Mouse (Mus musculus) CH12.LX (cell line): ENCODE data around the gene Cxcr6. TPM values are rescaled to one million over a fixed set of nuclear protein-coding genes. Genes with fewer than 3 reads are reported as not detected.

ENCODE experiments used
- DNase-seq: peaks from one replicate; pipeline ENCODE4 v3.0.0-alpha.2; 2013; ENCODE audit errors: extremely low read depth
- H3K27ac ChIP-seq: 2 replicates; pipeline ENCODE4 v1.5.1; 2012; ENCODE audit warnings: low read depth, mild to moderate bottlenecking, control low read depth, moderate library complexity; ENCODE audit not compliant: insufficient read depth
- H3K27me3 ChIP-seq: replicated peaks from 2 replicates; pipeline ENCODE3; 2012; ENCODE audit warnings: inconsistent platforms
- H3K36me3 ChIP-seq, 2 experiments: replicated peaks in 1 of 2; 2 replicates each; pipeline versions ENCODE3 to v1.6.1; 2012; ENCODE audit warnings: inconsistent platforms in 1 of 2, low read length in 1 of 2, mild to moderate bottlenecking in 1 of 2, mixed read lengths in 1 of 2, moderate library complexity in 1 of 2; ENCODE audit not compliant: control insufficient read depth in 1 of 2, insufficient read depth in 1 of 2
- H3K4me1 ChIP-seq, 2 experiments: 2 replicates each; pipeline ENCODE4 v1.6.1; 2012; ENCODE audit warnings: inconsistent platforms in 1 of 2, moderate library complexity in 1 of 2; ENCODE audit not compliant: insufficient read depth in 2 of 2, control insufficient read depth in 1 of 2
- H3K4me2 ChIP-seq: 2 replicates; pipeline ENCODE4 v1.6.1; 2012; ENCODE audit warnings: low read depth, mild to moderate bottlenecking, control low read depth; ENCODE audit not compliant: poor library complexity, insufficient read depth, severe bottlenecking
- H3K4me3 ChIP-seq, 3 experiments: fragments of 150-350 bp in 1 of 3; sonication (generic) in 1 of 3; replicated peaks in 1 of 3; 2 replicates each; pipeline versions ENCODE3 to v1.5.1; 2011 to 2012; ENCODE audit warnings: low read depth in 2 of 3, low read length in 2 of 3, mild to moderate bottlenecking in 2 of 3, moderate library complexity in 2 of 3, control low read depth in 1 of 3, improper control_type of control experiment in 1 of 3, inconsistent platforms in 1 of 3, mixed read lengths in 1 of 3; ENCODE audit not compliant: poor library complexity in 1 of 3
- H3K79me2 ChIP-seq: replicated peaks from 2 replicates; pipeline ENCODE4 v1.6.1; 2012; ENCODE audit warnings: mild to moderate bottlenecking, moderate library complexity; ENCODE audit not compliant: control insufficient read depth, poor library complexity, insufficient read depth, severe bottlenecking; ENCODE audit errors: extremely low read depth
- H3K9ac ChIP-seq: 2 replicates; pipeline ENCODE4 v1.6.1; 2012; ENCODE audit warnings: low read depth, mild to moderate bottlenecking, control low read depth, moderate library complexity; ENCODE audit not compliant: insufficient read depth
- H3K9me3 ChIP-seq: replicated peaks from 2 replicates; pipeline ENCODE3; 2012; ENCODE audit warnings: low read length, inconsistent platforms, mixed read lengths
- BHLHE40 ChIP-seq: IDR thresholded peaks from 2 replicates; pipeline ENCODE4 v1.6.1; 2011; ENCODE audit warnings: mild to moderate bottlenecking, low read depth, low read length, improper control_type of control experiment
- CHD1 ChIP-seq: IDR thresholded peaks from 2 replicates; pipeline ENCODE4 v1.6.1; 2012; ENCODE audit warnings: low read depth, low read length, improper control_type of control experiment, inconsistent platforms
- CHD2 ChIP-seq: IDR thresholded peaks from 2 replicates; pipeline ENCODE4 v1.6.1; 2011; ENCODE audit warnings: low read length, improper control_type of control experiment
- CTCF ChIP-seq, 2 experiments: IDR thresholded peaks in 1 of 2; conservative IDR thresholded peaks in 1 of 2; 2 replicates each; pipeline ENCODE4 v1.5.1; 2011 to 2012; ENCODE audit warnings: low read depth in 2 of 2, low read length in 2 of 2, improper control_type of control experiment in 1 of 2, inconsistent platforms in 1 of 2, mild to moderate bottlenecking in 1 of 2, moderate library complexity in 1 of 2
- E2F4 ChIP-seq: IDR thresholded peaks from 2 replicates; pipeline ENCODE4 v1.6.1; 2011; ENCODE audit warnings: low read depth, low read length, improper control_type of control experiment; ENCODE audit not compliant: insufficient replicate concordance
- ELF1 ChIP-seq: IDR thresholded peaks from 2 replicates; pipeline ENCODE4 v1.6.1; 2014; ENCODE audit warnings: low read depth, mild to moderate bottlenecking, inconsistent platforms, low read length, improper control_type of control experiment
- EP300 ChIP-seq: IDR thresholded peaks from 2 replicates; pipeline ENCODE4 v1.6.1; 2011; ENCODE audit warnings: low read length, improper control_type of control experiment
- GABPA ChIP-seq: IDR thresholded peaks from 2 replicates; pipeline ENCODE4 v1.6.1; 2012; ENCODE audit warnings: low read depth, low read length, improper control_type of control experiment, inconsistent platforms; ENCODE audit not compliant: insufficient replicate concordance
- HCFC1 ChIP-seq: IDR thresholded peaks from 2 replicates; pipeline ENCODE4 v1.6.1; 2012; ENCODE audit warnings: low read depth, mild to moderate bottlenecking, inconsistent platforms, low read length, improper control_type of control experiment
- IRF4 ChIP-seq: IDR thresholded peaks from 2 replicates; pipeline ENCODE4 v1.6.1; 2014; ENCODE audit warnings: low read depth, mild to moderate bottlenecking, inconsistent platforms, low read length, improper control_type of control experiment
- JUND ChIP-seq: conservative IDR thresholded peaks from 2 replicates; pipeline ENCODE4 v1.6.1; 2011; ENCODE audit warnings: low read depth, low read length, improper control_type of control experiment
- MAFK ChIP-seq: IDR thresholded peaks from 2 replicates; pipeline ENCODE4 v1.6.1; 2011; ENCODE audit warnings: low read length, improper control_type of control experiment; ENCODE audit not compliant: insufficient replicate concordance
- MAX ChIP-seq: IDR thresholded peaks from 2 replicates; pipeline ENCODE4 v1.6.1; 2011; ENCODE audit warnings: low read length, improper control_type of control experiment
- MAZ ChIP-seq: IDR thresholded peaks from 2 replicates; pipeline ENCODE4 v1.6.1; 2012; ENCODE audit warnings: low read depth, mild to moderate bottlenecking, inconsistent platforms, low read length, improper control_type of control experiment, moderate library complexity
- MEF2A ChIP-seq: IDR thresholded peaks from 2 replicates; pipeline ENCODE4 v1.6.1; 2014; ENCODE audit warnings: low read depth, mild to moderate bottlenecking, inconsistent platforms, low read length, improper control_type of control experiment, borderline replicate concordance
- MXI1 ChIP-seq: IDR thresholded peaks from 2 replicates; pipeline ENCODE4 v1.6.1; 2011; ENCODE audit warnings: mild to moderate bottlenecking, low read depth, low read length, improper control_type of control experiment
- NELFE ChIP-seq: IDR thresholded peaks from 2 replicates; pipeline ENCODE4 v1.6.1; 2011; ENCODE audit warnings: low read depth, low read length, improper control_type of control experiment
- NRF1 ChIP-seq: IDR thresholded peaks from 2 replicates; pipeline ENCODE4 v1.6.1; 2014; ENCODE audit warnings: low read depth, mild to moderate bottlenecking, inconsistent platforms, low read length, improper control_type of control experiment, moderate library complexity
- PAX5 ChIP-seq: IDR thresholded peaks from 2 replicates; pipeline ENCODE4 v1.6.1; 2012; ENCODE audit warnings: low read length, inconsistent platforms, mixed read lengths
- POLR2A ChIP-seq: IDR thresholded peaks from 2 replicates; pipeline ENCODE4 v1.6.1; 2011; ENCODE audit warnings: low read depth, mild to moderate bottlenecking, improper control_type of control experiment, low read length
- POLR2AphosphoS2 ChIP-seq: IDR thresholded peaks from 2 replicates; pipeline ENCODE4 v1.6.1; 2011; ENCODE audit warnings: low read depth, low read length, improper control_type of control experiment
- RAD21 ChIP-seq: IDR thresholded peaks from 2 replicates; pipeline ENCODE4 v1.6.1; 2011; ENCODE audit warnings: low read depth, mild to moderate bottlenecking, low read length, improper control_type of control experiment, moderate library complexity
- RCOR1 ChIP-seq: conservative IDR thresholded peaks from 2 replicates; pipeline ENCODE4 v1.6.1; 2012; ENCODE audit warnings: low read depth, mild to moderate bottlenecking, inconsistent platforms, low read length, improper control_type of control experiment
- SIN3A ChIP-seq: IDR thresholded peaks from 2 replicates; pipeline ENCODE4 v1.6.1; 2012; ENCODE audit warnings: low read length, improper control_type of control experiment, inconsistent platforms
- SMC3 ChIP-seq: IDR thresholded peaks from 2 replicates; pipeline ENCODE4 v1.6.1; 2011; ENCODE audit warnings: low read depth, low read length, improper control_type of control experiment
- TBP ChIP-seq: conservative IDR thresholded peaks from 2 replicates; pipeline ENCODE4 v1.6.1; 2011; ENCODE audit warnings: low read depth, low read length, improper control_type of control experiment
- TCF12 ChIP-seq: IDR thresholded peaks from 2 replicates; pipeline ENCODE4 v1.6.1; 2014; ENCODE audit warnings: low read depth, mild to moderate bottlenecking, inconsistent platforms, low read length, improper control_type of control experiment
- UBTF ChIP-seq: IDR thresholded peaks from 2 replicates; pipeline ENCODE4 v1.6.1; 2012; ENCODE audit warnings: low read depth, mild to moderate bottlenecking, inconsistent platforms, low read length, improper control_type of control experiment, moderate library complexity
- USF2 ChIP-seq: conservative IDR thresholded peaks from 2 replicates; pipeline ENCODE4 v1.6.1; 2011; ENCODE audit warnings: low read depth, low read length, improper control_type of control experiment
- ZC3H11A ChIP-seq: IDR thresholded peaks from 2 replicates; pipeline ENCODE4 v1.6.1; 2012; ENCODE audit warnings: low read depth, mild to moderate bottlenecking, inconsistent platforms, low read length, improper control_type of control experiment
- ZKSCAN1 ChIP-seq: IDR thresholded peaks from 2 replicates; pipeline ENCODE4 v1.6.1; 2012; ENCODE audit warnings: low read depth, inconsistent platforms, low read length, improper control_type of control experiment, borderline replicate concordance
- ZNF384 ChIP-seq: IDR thresholded peaks from 2 replicates; pipeline ENCODE4 v1.6.1; 2012; ENCODE audit warnings: low read depth, low read length, improper control_type of control experiment, inconsistent platforms
- dilution Hi-C: fragments of 300-500 bp; cut with MboI; formaldehyde crosslinking; loops from 2 replicates; pipeline ENCODE4 v1.14.3; 2020; ENCODE audit warnings: low sequenced_read_pairs; ENCODE audit not compliant: extremely low pct_unique_long_range_greater_than_20kb, extremely low pct_ligation_motif_present
- in situ Hi-C: fragments of 300-500 bp; cut with MboI; formaldehyde crosslinking; loops from 3 replicates; pipeline ENCODE4 v1.14.3; 2019; ENCODE audit warnings: low sequenced_read_pairs, low pct_ligation_motif_present, low pct_unique_long_range_greater_than_20kb, mixed read lengths
- polyA plus RNA-seq: library from polyadenylated mRNA; unstranded; fragments of >175 nt; gene quantifications from 2 replicates; pipeline ENCODE4 v1.2.1, GENCODE M21; 2012; ENCODE audit warnings: low read depth; ENCODE audit not compliant: insufficient read length
- total RNA-seq, 2 experiments: library from RNA; depleted of rRNA; stranded (reverse); fragments of 300-350 nt in 1 of 2; fragments of >200 nt in 1 of 2; gene quantifications; 2 replicates each; pipeline ENCODE4 v1.2.3; 2012 to 2014

The Cxcr6 gene
- total and polyA plus RNA-seq, 3 experiments = 0.08 to 1.4 (median 1.0) TPM

DNA sequence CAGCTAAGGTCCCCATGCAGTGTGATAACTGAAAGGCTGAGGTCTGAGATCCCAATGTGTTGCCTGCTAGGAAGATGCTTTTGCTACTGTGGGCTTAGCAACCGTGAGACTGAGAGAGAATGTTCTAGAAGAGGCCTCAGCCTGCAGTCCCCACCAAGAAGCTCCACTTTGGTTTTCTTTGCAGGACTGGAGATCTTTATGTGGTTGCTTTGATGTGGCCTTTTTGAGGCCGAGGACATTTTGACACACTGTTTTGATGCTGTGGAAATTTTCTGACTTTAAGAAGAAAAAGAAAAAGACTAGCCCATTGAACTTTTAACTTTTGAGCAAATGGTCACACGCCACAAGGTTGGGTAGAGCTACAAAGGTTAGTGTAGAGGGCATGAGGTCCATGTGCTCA, 45.5 kb upstream of the Cxcr6 start:
- Histone ChIP-seq H3K36me3 (no peaks in the 10 kb centered on the region), H3K27ac (no peak overlapping the region), H3K9me3 (no peaks in the 10 kb centered on the region), H3K4me3 (no peak overlapping the region), H3K79me2 (no peaks in the 10 kb centered on the region), H3K4me2 (no peak overlapping the region), H3K27me3 (no peaks in the 10 kb centered on the region), H3K4me1 (peaks cover under 1 to 29% of the 10 kb centered on the region in 2 experiments; a peak in 3 of 4 replicates), H3K9ac (no peak overlapping the region)
- in situ Hi-C loops (loop anchor here (10.0 kb wide), 1 partner anchor 46 kb away; the partner anchor contains the start of gene Lztfl1), dilution Hi-C loops (no loop called here)
- TF ChIP-seq CTCF (conservative IDR thresholded peaks at IDR 0.05 in 1 of 2, IDR thresholded peaks at IDR 0.05 in 1 of 2; ENCODE audit: low read depth in 2 of 2, low read length in 2 of 2) = no peak
- TF ChIP-seq MAFK = no peak
- TF ChIP-seq POLR2A = no peak
- no peak for TF ChIP-seq ZKSCAN1
- TF ChIP-seq PAX5 = no peak
- DNase-seq = no peak

DNA sequence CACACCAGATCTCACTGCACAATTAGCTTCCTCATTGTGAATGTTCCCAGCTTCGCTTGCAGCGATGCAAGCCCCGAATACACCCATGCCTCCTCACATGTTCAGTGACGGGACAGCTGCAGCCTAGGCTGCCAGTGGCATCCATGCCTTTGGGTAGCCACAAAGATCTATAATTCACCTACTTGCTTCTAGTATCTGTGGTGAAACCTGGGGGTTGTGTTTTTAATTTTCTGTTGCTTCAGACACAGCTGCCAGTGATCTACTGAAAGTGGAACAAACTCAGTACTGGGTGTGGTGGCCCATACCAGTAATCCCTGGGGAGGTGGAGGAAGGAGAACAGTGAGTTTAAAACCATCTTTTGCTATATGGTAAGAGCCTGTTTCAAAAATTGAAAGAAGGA, 43.4 kb upstream of the Cxcr6 start:
- DNase-seq = peak; percentile 83
- dilution Hi-C loops (no loop called here), in situ Hi-C loops (loop anchor here (10.0 kb wide), 1 partner anchor 48 kb away; the partner anchor contains the start of gene Lztfl1)
- Histone ChIP-seq H3K4me2 (peak overlapping the region; percentile 85), H3K79me2 (no peaks in the 10 kb centered on the region), H3K27me3 (no peaks in the 10 kb centered on the region), H3K9me3 (no peaks in the 10 kb centered on the region), H3K36me3 (no peaks in the 10 kb centered on the region), H3K27ac (no peak overlapping the region), H3K9ac (no peak overlapping the region), H3K4me1 (peaks cover 3 to 30% of the 10 kb centered on the region in 2 experiments; a peak in 3 of 4 replicates), H3K4me3 (peak overlapping the region in 2 of 3 experiments; percentile 15 to 41)
- TF ChIP-seq ZNF384 = no peak
- TF ChIP-seq SIN3A = no peak; the same call in 1 of the 2 replicates
- peak; percentile 11; the same call in 1 of the 2 replicates for TF ChIP-seq JUND
- no peak; the same call in 1 of the 2 replicates for TF ChIP-seq RAD21
- no peak for TF ChIP-seq ELF1
- no peak for TF ChIP-seq HCFC1
- TF ChIP-seq EP300 = peak; percentile 83
- TF ChIP-seq TBP = no peak
- peak; percentile 57; the same call in 1 of the 2 replicates for TF ChIP-seq CHD2
- no peak for TF ChIP-seq ZC3H11A
- no peak for TF ChIP-seq GABPA
- TF ChIP-seq CHD1 = no peak
- peak; percentile 72 for TF ChIP-seq BHLHE40
- peak; percentile 81 for TF ChIP-seq IRF4
- TF ChIP-seq E2F4 = 0 out of 2 replicates have a peak, but pooled peaks have one; percentile 29
- TF ChIP-seq USF2 = no peak
- TF ChIP-seq ZKSCAN1 = no peak
- TF ChIP-seq SMC3 = no peak; the same call in 1 of the 2 replicates
- TF ChIP-seq PAX5 = no peak
- no peak for TF ChIP-seq UBTF
- TF ChIP-seq MXI1 = peak; percentile 33; the same call in 1 of the 2 replicates
- no peak for TF ChIP-seq CTCF (conservative IDR thresholded peaks at IDR 0.05 in 1 of 2, IDR thresholded peaks at IDR 0.05 in 1 of 2; ENCODE audit: low read depth in 2 of 2, low read length in 2 of 2)
- TF ChIP-seq MAFK = peak; percentile 69
- no peak for TF ChIP-seq NELFE
- no peak for TF ChIP-seq MAZ
- TF ChIP-seq MEF2A = peak; percentile 56; the same call in 1 of the 2 replicates
- 0 out of 2 replicates have a peak, but pooled peaks have one; percentile 26 for TF ChIP-seq RCOR1
- TF ChIP-seq POLR2AphosphoS2 = no peak
- no peak for TF ChIP-seq NRF1
- peak; percentile 76 for TF ChIP-seq TCF12
- peak; percentile 62 for TF ChIP-seq MAX
